Mouse (Mus musculus) C3H10T1/2 (cell line): ENCODE data around the gene Etfa. TPM values are rescaled to one million over a fixed set of nuclear protein-coding genes. Genes with fewer than 3 reads are reported as not detected.

Source experiments
- polyA plus RNA-seq, 2 experiments: library from polyadenylated mRNA; unstranded; fragments of >200 nt; fragmentation: generic; extraction: Trizol; gene quantifications; one replicate each; pipeline ENCODE4 v1.2.1; 2012; ENCODE audit warnings: missing spikeins in 2 of 2

Gene Etfa
- 100 to 1,000 TPM in 1 of 2 experiments, 1 to 10 TPM in 1; 9.5 to 119 TPM for polyA plus RNA-seq

GRCm38 (mm10) chr9:55512027-55512543 is at the start of gene Etfa:
Gene Etfa (minus strand): TSS chr9:55512243.

GRCm38 (mm10) chr9:55538377-55538776 is 26.3 kb upstream of the Etfa start, which contains the start of gene Isl2:
Gene Isl2 (plus strand): TSS chr9:55538672.

Other genes starting within 250 kb of the Etfa start
- gene Nrg4, start 185.4 kb downstream of the Etfa start, polyA plus RNA-seq: under 1 TPM; 0.13 to 0.27 TPM
- under 1 TPM in 1 of 2 experiments, not detected in 1; 0.09 TPM for gene Tmem266, start 185.3 kb downstream of the Etfa start, polyA plus RNA-seq
- gene Isl2, start 26.4 kb upstream of the Etfa start, polyA plus RNA-seq: 1 to 10 TPM in 1 of 2 experiments, under 1 TPM in 1; 0.44 to 3.6 TPM